Mouse (Mus musculus) mature B cell (primary cell): ENCODE data around the gene Paqr5.

Experiments
- in situ Hi-C: fragments of 300-500 bp; cut with MboI; formaldehyde crosslinking; loops from 2 replicates; pipeline ENCODE4 v1.14.3; 2019

Paqr5 gene

GRCm38 (mm10) chr9:61960753-61961152 lies 65.9 kb downstream of the Paqr5 start:
- in situ Hi-C loops = loop anchor here (10.0 kb wide), 1 partner anchor 284 kb away; no protein-coding TSS in a partner anchor

DNA sequence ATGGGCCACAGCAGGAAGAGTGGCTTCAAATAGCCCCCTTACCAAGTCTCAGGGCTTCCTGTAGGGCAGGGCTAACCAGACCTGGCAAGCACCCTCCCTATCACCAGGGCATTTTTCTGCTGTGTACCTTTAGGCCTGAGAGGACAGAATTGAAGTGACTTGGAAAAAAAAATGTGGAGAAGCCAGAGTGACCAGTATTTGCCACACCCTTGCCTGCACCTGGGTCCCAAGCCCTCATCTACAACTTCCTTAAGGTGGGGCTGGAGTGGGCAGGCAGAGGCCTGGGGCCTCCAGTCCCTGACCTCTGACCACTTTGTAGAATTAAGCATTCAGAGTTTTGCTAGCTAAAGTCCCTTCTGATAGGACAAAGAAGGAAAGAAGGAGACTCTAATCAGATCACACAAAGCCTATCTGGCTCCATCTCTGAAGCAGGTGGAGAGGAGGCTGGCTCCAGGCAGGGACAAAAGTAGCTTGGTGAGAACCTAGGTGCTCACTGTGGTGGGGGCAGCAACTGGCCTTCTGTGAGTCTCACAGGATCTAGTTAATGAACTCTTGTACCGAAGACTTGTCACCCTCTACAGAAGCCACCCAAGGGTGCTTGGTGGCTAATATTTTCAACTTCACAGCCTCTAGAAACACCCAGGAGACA lies 66.6 kb downstream of the Paqr5 start:
- in situ Hi-C loops = loop anchor here (10.0 kb wide), 1 partner anchor 285 kb away; no protein-coding TSS in a partner anchor

DNA sequence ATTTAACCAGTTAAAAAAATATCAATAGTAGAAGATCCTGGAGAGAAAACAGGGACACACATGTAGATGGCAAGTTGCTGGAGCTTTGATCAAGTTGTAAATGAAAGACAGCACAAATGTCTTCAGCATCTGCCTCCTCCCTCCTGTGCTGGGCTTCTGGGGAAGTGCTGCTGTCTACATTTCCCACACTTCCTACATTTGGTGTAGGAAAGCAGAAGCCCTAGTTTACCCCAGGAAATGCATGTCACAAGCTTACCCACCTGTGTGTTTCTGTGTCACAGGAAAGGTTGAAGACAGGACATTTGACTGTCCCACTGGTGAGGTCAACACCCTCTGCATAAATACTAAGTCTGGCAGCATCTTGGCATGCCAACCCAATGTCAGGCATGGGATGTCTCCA lies 71.9 kb downstream of the Paqr5 start:
- in situ Hi-C loops = no loop called here

- in situ Hi-C loops = no loop called here
Measured at GRCm38 (mm10) chr9:61952241-61952640, 74.4 kb downstream of the Paqr5 start.

DNA sequence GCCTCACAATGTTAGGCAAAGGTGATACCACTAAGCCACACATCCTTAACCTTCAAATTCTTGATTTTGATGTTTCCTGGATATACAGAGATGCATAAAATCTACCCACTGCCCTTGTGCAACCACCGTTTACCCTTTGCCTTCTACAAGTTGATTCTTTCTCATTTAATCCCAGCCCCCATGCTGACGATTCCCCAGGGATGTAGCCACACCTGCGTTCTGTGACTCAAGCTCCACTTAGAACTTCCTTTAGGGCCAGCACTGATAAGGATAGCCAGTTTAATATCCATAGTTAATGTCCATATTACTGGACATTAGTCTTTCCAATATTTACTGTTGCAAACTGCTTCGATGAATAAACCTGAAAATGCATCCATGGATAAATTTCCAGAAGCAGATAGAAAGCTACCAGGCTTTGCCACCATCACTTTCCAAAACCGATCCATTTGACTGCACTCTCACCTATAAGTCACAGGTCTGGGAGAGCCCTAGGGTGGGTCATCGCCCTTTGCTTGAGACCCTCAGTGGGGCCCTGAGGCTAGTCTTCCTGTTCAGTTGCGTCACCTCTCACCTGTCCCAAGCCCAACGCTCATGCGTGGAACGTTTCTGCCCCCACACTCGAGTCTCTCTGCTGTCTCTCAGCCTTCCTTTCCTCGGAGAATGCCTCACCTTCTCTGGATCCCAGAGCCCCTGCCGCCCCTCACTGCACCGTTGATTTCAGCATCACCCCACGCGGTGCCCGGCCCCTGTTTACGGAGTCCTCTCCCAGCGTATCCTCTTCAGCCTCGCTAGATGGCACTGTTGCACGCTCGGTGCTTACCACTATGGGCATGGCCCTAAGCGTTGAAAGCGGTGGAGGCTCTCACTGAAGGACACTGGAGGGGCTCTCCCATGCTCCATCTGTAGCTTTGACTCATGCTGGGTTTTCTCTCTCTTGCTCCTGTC lies 79.0 kb downstream of the Paqr5 start:
- in situ Hi-C loops = no loop called here

DNA sequence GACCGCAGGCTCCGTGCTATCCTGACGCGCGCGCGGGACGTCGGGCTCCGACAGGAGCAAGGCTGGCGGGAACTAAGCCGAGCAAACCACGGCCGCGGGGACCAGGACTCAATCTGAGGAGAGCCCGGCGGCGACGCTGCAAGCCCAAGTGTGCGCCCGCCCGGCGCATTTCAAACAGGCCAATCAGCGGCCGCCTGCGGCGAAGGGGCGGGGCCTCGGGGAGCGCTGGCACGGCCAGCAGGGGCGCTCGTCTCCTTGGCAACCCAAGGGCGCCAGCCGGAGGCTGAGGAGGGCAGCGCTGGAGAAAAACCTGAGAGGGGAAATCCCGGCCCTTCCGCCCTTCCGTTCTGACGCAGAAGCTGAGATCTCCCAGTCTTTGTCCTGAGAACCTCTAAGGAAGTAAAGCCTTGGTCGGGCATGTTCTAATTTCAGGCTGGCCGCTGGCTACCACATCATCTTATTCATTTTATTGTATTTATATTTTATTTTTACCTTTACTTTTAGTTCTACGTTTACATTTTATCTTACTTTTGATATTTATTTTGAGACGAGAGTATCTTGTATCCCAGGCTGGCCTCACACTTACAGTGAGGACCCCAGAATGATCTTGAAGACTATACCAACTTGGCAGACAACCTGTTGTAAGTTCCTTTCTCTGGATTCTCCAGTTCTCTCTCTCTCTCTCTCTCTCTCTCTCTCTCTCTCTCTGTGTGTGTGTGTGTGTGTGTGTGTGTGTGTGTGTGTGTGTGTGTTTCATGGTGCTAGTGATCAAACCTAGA lies 79.8 kb downstream of the Paqr5 start, which contains the start of gene Kif23:
Gene Kif23, minus strand, starts transcription at position 152 of the 779 bp plus-strand sequence.
- in situ Hi-C loops = no loop called here

DNA sequence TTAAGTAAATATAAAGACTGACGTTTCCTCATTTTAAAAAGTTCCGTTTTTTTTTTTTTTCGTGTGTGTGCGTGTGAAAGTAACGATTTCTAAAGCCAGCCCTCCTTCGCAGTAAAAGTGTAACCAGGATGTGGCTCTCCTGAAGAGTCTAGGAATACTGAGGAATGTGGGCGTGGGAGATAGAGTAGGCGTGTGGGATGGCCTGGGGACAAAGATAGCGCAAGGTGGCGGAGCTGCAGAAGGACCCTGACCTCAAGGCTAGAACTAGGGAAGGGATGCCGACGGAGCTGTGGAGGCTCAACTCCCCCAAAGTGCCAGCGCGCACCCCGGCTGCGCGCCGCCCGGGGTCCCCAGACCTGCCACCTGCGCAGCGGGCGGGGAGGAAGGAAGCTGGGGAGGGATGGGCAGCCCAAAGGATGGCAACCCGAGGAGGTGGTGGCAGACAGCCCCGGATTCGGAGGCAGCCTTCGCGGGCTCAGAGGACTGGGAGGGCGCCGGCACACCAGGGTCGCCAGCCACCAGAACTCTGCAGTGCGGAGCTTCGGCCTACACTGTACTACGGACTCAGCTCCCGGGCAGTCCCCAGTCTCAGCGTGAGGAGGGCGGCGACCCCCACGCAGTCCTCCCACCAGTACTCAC lies 80.6 kb downstream of the Paqr5 start:
- in situ Hi-C loops = no loop called here

DNA sequence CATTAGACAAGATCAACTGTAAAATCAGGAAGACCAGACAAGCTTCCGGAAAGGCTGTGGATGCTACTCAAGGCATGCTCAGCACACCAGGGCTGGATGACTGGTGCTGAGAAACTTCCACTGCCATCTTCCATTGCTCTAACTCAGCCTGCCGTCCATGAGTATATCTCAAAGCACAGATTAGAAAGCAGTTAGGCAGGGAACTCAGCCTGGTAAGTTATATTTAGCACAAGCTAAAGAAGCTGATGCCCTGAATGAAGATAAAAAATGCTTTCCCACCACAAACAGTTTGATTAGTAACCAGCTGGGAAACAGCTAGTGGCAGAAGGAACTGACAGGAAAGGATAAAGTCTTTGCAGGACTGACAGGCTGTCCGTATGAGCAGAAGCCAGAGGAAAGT lies 85.6 kb downstream of the Paqr5 start:
- in situ Hi-C loops = no loop called here

GRCm38 (mm10) chr9:61933333-61933732 lies 93.3 kb downstream of the Paqr5 start:
- in situ Hi-C loops = no loop called here

DNA sequence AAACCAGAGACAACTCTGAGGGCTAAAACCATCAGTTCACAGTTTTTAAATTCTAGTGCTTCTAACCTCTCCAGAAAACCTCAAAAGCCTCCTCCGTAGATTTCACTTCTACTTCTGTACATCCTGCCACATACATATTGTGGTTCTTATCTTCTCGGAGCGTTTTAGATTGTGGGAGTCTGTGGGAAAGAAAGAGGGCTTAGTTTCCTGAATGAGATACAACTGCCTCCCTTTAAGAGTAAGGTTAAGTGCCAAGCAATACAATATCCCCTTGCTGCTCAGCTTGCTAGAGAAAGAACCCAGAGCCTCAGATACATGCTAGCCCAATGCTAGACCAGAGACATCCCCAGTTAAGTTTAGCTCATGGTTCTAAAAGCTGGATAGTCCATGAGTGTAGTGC lies 94.6 kb downstream of the Paqr5 start:
- in situ Hi-C loops = no loop called here

GRCm38 (mm10) chr9:61925086-61925660 lies 101.5 kb downstream of the Paqr5 start:
- in situ Hi-C loops = no loop called here

DNA sequence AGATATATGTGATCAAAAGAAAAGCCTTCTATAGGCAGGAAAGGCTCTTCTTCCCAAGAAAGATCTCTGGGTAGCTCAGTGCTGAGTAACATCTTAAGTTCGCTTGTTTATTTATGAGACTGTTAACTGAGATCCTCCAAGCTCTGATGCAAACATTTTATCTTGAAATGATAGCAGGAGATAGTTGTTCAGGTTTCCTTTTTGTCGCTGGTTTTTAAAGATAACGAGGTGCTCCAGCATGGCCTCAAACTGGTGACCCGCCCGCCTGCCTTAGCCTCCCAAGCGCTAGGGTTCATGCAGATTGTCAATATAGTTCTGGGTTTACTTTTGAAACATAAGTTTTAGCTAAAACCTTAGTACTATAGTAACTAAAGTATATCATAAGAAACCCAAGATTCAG lies 106.3 kb downstream of the Paqr5 start:
- in situ Hi-C loops = no loop called here

- in situ Hi-C loops = no loop called here
Measured at GRCm38 (mm10) chr9:61919464-61919863, 107.2 kb downstream of the Paqr5 start.

DNA sequence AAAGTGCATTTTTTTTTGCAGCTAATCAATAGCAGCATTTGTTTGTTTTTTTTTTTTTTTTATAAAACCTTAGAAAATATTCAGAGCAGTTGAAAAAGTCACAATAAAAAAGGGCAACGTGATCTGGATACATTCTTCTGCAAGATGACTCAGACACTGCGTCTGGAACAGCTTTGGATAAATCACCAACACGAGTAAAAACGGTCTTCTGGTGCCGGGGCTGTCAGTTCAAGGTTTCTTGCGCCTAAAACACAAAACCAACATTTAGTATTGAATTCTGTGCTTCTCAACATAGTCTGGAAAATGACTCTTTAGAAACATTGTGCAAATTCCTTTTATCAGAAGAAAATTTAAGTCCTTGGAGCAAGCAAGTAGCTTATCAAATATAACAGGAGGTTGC lies 109.2 kb downstream of the Paqr5 start:
- in situ Hi-C loops = no loop called here

DNA sequence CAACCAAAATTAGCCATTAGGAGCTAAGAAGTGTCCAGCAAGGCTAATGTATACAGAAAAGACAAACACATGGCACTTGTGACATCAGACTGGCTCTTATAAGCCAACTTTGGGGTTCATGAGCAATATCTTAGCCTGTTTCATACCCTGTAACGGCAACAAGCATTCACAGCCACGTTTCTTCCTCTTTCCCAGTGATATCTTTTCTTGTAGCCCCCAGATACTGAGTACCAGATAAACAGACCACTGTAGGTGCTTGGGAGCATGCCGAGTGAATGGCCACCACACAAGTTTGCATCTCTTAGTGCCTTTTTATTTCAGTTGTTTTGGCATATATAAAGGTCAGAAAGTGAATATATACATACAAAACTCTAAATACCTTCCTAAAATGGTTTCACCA lies 109.7 kb downstream of the Paqr5 start:
- in situ Hi-C loops = no loop called here

DNA sequence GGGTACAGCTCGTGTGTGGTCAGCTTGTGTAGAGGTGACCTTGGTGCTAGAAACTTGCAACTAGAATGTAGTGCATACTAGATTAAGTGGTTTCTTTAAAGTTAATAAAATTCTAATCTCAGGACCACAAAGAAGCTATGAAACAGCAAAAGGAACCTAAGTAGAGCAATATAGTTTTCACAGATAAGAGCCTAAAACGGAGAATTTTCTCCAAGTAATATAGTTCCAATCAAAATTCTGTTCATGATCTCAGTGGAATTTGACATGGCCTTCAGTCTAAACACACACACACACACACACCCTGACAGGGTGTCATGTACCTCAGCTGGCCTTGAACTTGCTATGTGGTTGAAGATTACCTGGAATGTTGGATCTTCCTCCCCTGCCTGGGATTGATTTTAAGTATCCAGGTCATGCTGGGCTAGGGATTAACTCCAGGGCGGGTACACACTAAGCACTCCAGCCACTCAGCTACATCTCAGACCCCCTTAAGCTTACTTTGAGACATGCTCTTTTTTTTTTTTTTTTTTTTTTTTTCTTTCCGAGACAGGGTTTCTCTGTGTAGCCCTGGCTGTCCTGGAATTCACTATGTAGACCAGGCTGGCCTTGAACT lies 111.2 kb downstream of the Paqr5 start:
- in situ Hi-C loops = no loop called here

DNA sequence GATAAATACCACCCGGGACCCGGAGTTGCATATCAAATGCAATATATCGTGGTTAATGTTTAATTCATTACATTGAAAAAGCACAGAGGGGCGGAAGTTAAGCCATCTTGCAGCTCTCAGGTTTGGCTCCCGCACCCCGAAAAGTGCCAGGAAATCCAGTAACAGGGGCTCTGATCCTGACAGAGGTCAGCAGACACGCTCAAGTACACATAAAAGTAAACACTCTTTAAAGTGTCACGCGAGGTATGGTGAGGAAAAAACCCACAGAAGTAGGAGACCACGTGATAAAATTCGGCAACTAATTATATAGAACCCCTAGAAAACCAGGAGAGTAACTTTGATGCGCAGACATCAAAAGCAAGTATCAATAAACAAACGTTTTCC lies 111.7 kb downstream of the Paqr5 start:
- in situ Hi-C loops = no loop called here

GRCm38 (mm10) chr9:61914203-61914916 lies 112.3 kb downstream of the Paqr5 start, which contains the start of gene Rplp1:
Gene Rplp1, minus strand, starts transcription at chr9:61914542.
- in situ Hi-C loops = no loop called here

GRCm38 (mm10) chr9:61911300-61912128 lies 115.1 kb downstream of the Paqr5 start:
- in situ Hi-C loops = no loop called here
